Mouse (Mus musculus) c-Kit-positive CD71-positive TER-119-negative erythroid progenitor cells, embryonic 14.5 days (primary cell): ENCODE data around the gene Pde6b.

Experiments used
- DNase-seq: peaks from one replicate; pipeline ENCODE4 v3.0.0-alpha.2; 2013; ENCODE audit warnings: low read depth

Pde6b gene

GRCm38 (mm10) chr5:108462446-108462845, 74.3 kb downstream of the Pde6b start:
- DNase-seq = no peak

GRCm38 (mm10) chr5:108465131-108465891, 77.1 kb downstream of the Pde6b start:
- peak; percentile 75 for DNase-seq

DNA sequence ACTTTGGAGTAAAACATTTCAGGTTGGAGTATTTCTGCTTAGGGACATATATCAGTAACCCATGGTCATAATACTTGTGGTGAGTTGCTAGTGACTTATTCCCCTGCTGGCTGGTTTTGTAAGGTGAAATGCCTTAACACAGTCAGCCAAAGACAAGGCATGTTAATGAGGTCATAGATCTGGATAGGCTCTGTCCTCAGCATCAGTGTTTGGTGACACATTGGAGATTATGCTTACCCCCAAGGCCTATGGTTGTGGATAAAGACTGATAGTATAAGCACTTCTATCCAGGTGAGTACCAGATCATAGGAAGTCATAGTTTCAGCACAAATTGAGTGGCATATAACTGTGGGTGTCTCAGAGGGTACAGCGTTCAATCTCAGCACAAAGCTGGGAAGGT, 78.5 kb downstream of the Pde6b start:
- no peak for DNase-seq

- no peak for DNase-seq
Observed at GRCm38 (mm10) chr5:108469617-108470016, 81.4 kb downstream of the Pde6b start.

DNA sequence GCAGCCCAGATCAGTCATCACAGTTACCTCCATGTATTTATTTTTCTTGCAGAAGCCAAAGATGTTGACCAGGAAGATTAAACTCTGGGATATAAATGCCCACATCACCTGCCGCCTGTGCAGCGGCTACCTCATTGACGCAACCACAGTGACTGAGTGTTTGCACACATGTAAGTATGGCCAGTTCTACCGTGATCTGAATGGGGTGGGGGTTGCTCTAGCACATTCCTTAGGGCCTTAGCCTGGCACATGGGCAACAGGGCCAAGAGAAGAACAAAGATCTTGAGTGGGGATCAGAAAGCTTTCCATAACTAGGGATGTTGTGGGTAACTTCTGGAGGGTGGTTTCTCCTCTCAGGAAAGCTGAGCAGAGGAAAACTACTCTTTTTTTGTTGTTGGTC, 85.5 kb downstream of the Pde6b start:
- DNase-seq = no peak

DNA sequence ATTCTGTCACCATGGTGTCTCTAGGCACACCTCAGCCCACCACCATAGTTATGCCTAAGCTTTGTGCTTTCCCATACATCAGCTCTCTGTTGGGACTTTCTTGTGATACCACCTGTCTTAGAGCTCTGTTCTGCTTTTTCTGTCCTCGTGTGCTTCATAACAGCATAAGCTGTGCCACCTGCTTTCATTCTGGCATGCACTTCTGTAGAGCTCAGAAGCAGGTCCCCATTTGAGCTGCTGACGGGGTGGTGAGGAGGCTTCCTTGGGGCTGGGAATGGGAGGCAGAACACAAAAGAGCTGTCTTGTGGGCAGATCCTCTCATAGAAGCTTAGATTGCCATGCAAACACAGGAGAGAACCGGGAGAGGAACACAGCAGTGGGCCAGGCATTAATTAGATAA, 87.8 kb downstream of the Pde6b start:
- DNase-seq = no peak
